Comparison of ENCODE assay signal across 23 mouse cellular contexts in genomic region chr11:62018315-62019205, GRCm38 (mm10).
DNase-seq lines count a peak whose midpoint lies in the region; TF ChIP-seq lines count a peak whose summit lies in the region.
"Had no signal": no experiment of that assay in that cellular context is flagged by ENCODE, and none has a peak within 500 bp of the region (broad histone marks: within the 10 kb centered on the region; RNA-seq: fewer than 3 reads in every experiment).

No protein-coding gene starts in this region.

- no peak overlapping the region for H3K4me3 ChIP-seq in cerebellum, adult 2 months (replicated peaks; ENCODE audit: insufficient read depth, low read depth, low read length)
- H3K4me3 ChIP-seq: forebrain, embryonic 13.5 days; heart, embryonic 10.5 days; heart, embryonic 15.5 days; hindbrain, embryonic 12.5 days; intestine, embryonic 15.5 days; lung, embryonic 15.5 days; midbrain, embryonic 12.5 days; neural tube, embryonic 13.5 days had no signal

- peak; percentile 84 for DNase-seq in heart, adult 11 months
- no peak for DNase-seq in heart, postnatal 14 days
- peak; percentile 80 for DNase-seq in brain, adult 2 months (ENCODE audit: low read depth, low spot score)
- peak; percentile 73 to 74 for DNase-seq in cerebellum, adult 2 months
- DNase-seq in cerebellum, postnatal 36 days: peak; percentile 41 to 54
- DNase-seq in Muller cell, postnatal 12 days (ENCODE audit: inconsistent ontology term): no peak
- DNase-seq in right cerebral cortex, adult 2 months (ENCODE audit: low spot score in 2 of 2): no peak
- DNase-seq: adrenal gland, postnatal 25 days; gastrocnemius, postnatal 10 days; heart, postnatal 36 days; kidney, adult 2 months; kidney, postnatal 4 days; liver had no signal

- H3K27ac ChIP-seq in cerebellum, adult 2 months (ENCODE audit: insufficient read depth, low read length): peak overlapping the region; percentile 98
- H3K27ac ChIP-seq: forebrain, embryonic 13.5 days; heart, embryonic 10.5 days; heart, embryonic 15.5 days; hindbrain, embryonic 12.5 days; hindbrain, postnatal 0 days; intestine, embryonic 15.5 days; liver, embryonic 14.5 days; lung, embryonic 15.5 days; midbrain, embryonic 12.5 days; neural tube, embryonic 13.5 days had no signal

- no peak for TF ChIP-seq POLR2A in cerebellum, adult 2 months (IDR thresholded peaks at IDR 0.05; ENCODE audit: borderline replicate concordance, insufficient read depth, low read length)

- no peaks in the 10 kb centered on the region for H3K27me3 ChIP-seq in cerebellum, adult 2 months (ENCODE audit: control insufficient read depth, insufficient read depth, low read length)
- H3K27me3 ChIP-seq: intestine, embryonic 15.5 days; lung, embryonic 15.5 days; neural tube, embryonic 13.5 days had no signal

- H3K4me1 ChIP-seq in cerebellum, adult 2 months (ENCODE audit: control insufficient read depth, insufficient read depth, low read length): peaks cover 69% of the 10 kb centered on the region
- H3K4me1 ChIP-seq: heart, embryonic 15.5 days had no signal

- intact Hi-C loops in heart, postnatal 14 days (cut with DNase I): no loop called here

- WGBS in cerebellum, adult 2 months: 11% methylated on average over 10 of the region's 10 CpGs

- no peak for TF ChIP-seq CTCF in cerebellum, adult 2 months (IDR thresholded peaks at IDR 0.05; ENCODE audit: borderline replicate concordance, insufficient read depth, low read depth, low read length)

Comparison
In these comparisons a context has a peak if more than half of its experiments do, and no peak if none do; other contexts are left out.
1. DNase-seq: peak in heart, adult 11 months (single experiment), brain, adult 2 months (single experiment), cerebellum, adult 2 months (2 of 2) and cerebellum, postnatal 36 days (2 of 2); none in heart, postnatal 14 days (0 of 2), Muller cell, postnatal 12 days (single experiment) and right cerebral cortex, adult 2 months (0 of 2).